Comparison of ENCODE assay signal across 8 mouse cellular contexts in the genomic region with DNA sequence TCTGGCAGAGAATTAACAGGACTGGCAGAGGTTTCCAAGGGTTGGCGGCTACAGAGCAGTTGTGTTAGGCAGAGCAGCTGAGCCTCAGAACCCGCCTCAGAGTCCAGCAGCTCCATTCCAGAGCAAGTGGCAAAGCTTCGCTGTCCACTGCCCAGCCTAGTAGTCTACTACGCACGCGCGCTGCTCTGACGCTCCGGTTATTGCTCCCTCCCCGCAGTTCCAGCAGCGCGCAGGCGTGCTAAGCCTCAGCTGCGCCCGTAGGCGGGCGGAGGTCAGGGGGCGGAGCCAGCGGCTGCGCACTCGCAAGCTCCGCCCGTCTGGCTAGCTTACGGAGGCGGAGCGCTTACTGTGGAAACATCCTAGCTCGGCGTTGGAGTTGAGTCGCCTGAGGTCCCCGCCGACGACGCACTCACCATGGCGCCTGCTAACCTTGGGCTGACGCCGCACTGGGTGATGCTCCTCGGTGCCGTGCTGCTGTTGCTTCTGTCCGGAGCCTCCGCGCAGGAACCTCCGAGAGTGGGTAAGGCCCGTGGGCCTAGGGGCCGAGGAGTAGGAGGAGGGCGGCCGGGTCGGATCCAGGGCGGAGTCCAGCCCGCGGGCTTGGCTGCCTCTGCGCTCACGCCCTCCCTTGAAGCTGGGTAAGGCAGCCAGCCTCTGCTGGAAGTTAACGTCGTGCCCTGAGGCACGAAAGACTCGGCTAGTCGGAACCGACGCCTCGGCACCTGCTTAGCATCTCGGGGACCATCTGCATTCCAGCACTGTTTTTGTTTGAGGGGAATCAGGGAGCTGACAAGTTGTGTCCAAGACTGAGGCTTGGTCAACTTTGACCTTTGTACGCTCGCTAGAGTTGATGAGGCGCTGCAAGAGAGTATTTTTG. TPM values are rescaled to one million over a fixed set of nuclear protein-coding genes. Genes with fewer than 3 reads are reported as not detected.
DNase-seq lines count a peak whose midpoint lies in the region; ATAC-seq lines count a peak whose summit lies in the region.

Gene Pttg1ip (plus strand): TSS at position 313 of the 877 bp plus-strand sequence.

- ATAC-seq in hindbrain, embryonic 16.5 days, result peak; percentile 98

- DNase-seq in WW6 (ENCODE audit: low read depth, low spot score), result peak; percentile 91
- peak; percentile 84 to 93 for DNase-seq in cerebellum, postnatal 4 days (ENCODE audit: low spot score in 2 of 2)
- DNase-seq in gastrocnemius, adult 18-20 months (ENCODE audit: low spot score), result peak; percentile 95
- peak; percentile 91 to 96 for DNase-seq in left cerebral cortex, adult 18-20 months (ENCODE audit: low spot score in 2 of 2)
- DNase-seq in right cerebral cortex, adult 18-20 months, result peak; percentile 97
- peak; percentile 78 for DNase-seq in urinary bladder, postnatal 10 days (ENCODE audit: low spot score)

- peaks cover 19% of the 10 kb centered on the region for H3K4me1 ChIP-seq in hindbrain, embryonic 16.5 days (ENCODE audit: control insufficient read depth, insufficient read depth, low read depth, low read length)

- peaks cover 46% of the 10 kb centered on the region for H3K79me2 ChIP-seq in macrophage (ENCODE audit: inconsistent target)

- H3K36me3 ChIP-seq in hindbrain, embryonic 16.5 days (ENCODE audit: control insufficient read depth, insufficient read depth, low read length), result 0 out of 2 replicates have a peak, but pooled peaks cover 3% of the 10 kb centered on the region
- H3K36me3 ChIP-seq in macrophage (ENCODE audit: inconsistent target), result peaks cover 1% of the 10 kb centered on the region; the same call in 1 of the 2 replicates

- under 1% methylated on average over 61 of the region's 64 CpGs for WGBS in hindbrain, embryonic 16.5 days
- WGBS in macrophage (ENCODE audit: missing documents), result under 1% methylated on average over 64 of the region's 64 CpGs

- H3K4me2 ChIP-seq in hindbrain, embryonic 16.5 days (ENCODE audit: low read length), result peak within 1 kb of the TSS; percentile 95

- peak within 1 kb of the TSS; percentile 93 for H3K4me3 ChIP-seq in hindbrain, embryonic 16.5 days (ENCODE audit: low read length)
- H3K4me3 ChIP-seq in macrophage (ENCODE audit: inconsistent target), result peak within 1 kb of the TSS; percentile 69

- no peaks in the 10 kb centered on the region for H3K27me3 ChIP-seq in hindbrain, embryonic 16.5 days (replicated peaks; ENCODE audit: control insufficient read depth, insufficient read depth, low read length)

- no peaks in the 10 kb centered on the region for H3K9me3 ChIP-seq in hindbrain, embryonic 16.5 days (ENCODE audit: control insufficient read depth, low read length)

- peak within 1 kb of the TSS; percentile 96 for H3K9ac ChIP-seq in hindbrain, embryonic 16.5 days (ENCODE audit: low read depth, low read length)

- peak within 1 kb of the TSS; percentile 91 for H3K27ac ChIP-seq in hindbrain, embryonic 16.5 days (ENCODE audit: low read depth, low read length)
- peak within 1 kb of the TSS; percentile 42 for H3K27ac ChIP-seq in macrophage

RNA-seq across cellular contexts. Expression of gene Pttg1ip, which starts in this region (rescaled TPM):
- total RNA-seq in gastrocnemius, adult 18-20 months (2021), result 10 to 100 TPM; 23.0 to 33.6 TPM
- 84.4 and 88.3 TPM in 2 replicates for polyA plus RNA-seq in hindbrain, embryonic 16.5 days (2015; fragmentation: Nextera tagmentation; extraction: Ambion mirVana)
- total RNA-seq in left cerebral cortex, adult 18-20 months (2021), result 10 to 100 TPM; 67.0 to 72.0 TPM
- total RNA-seq in macrophage (2018; cell fraction: chromatin; rRNA removed), result 10 to 100 TPM; 20.2 to 99.8 (median 58.3) TPM
- total RNA-seq in macrophage (2018; cell fraction: cytosol; rRNA removed), result 100 to 1,000 TPM in 13 of 26 experiments, 10 to 100 TPM in 13; 77.7 to 133 (median 99.5) TPM
- total RNA-seq in macrophage (2018; cell fraction: nucleus; rRNA removed), result 100 to 1,000 TPM in 8 of 26 experiments, 10 to 100 TPM in 18; 51.1 to 150 (median 89.2) TPM
- polyA plus RNA-seq in macrophage (2018), result 99.5 to 103 TPM (median 102 TPM) in 3 replicates

Comparison
In these comparisons a context has a peak if more than half of its experiments do, and no peak if none do; other contexts are left out.
1. Peak in every context shown above with its lines: DNase-seq, ATAC-seq, H3K4me3 ChIP-seq and H3K27ac ChIP-seq.